Mouse (Mus musculus): ENCODE data around the gene Arrdc5.

The Arrdc5 gene

GRCm38 (mm10) chr17:56255863-56256238 lies 44.2 kb downstream of the Arrdc5 start:
- DNase-seq (ENCODE audit: low spot score in 2 of 2) = peak; percentile 97 to 98

GRCm38 (mm10) chr17:56255429-56255828 lies 44.7 kb downstream of the Arrdc5 start:
- no peak for DNase-seq (ENCODE audit: low spot score in 2 of 2)

- no peak for DNase-seq (ENCODE audit: low spot score in 2 of 2)
These were observed 45.4 kb downstream of the Arrdc5 start for GRCm38 (mm10) chr17:56254695-56255094.

GRCm38 (mm10) chr17:56251136-56251829 lies 48.8 kb downstream of the Arrdc5 start:
- peak; percentile 71 to 84 for DNase-seq (ENCODE audit: low spot score in 2 of 2)

- DNase-seq (ENCODE audit: low spot score in 2 of 2) = no peak
These were observed 54.5 kb downstream of the Arrdc5 start for GRCm38 (mm10) chr17:56245608-56246007.

All from natural killer cell, adult 2 months (primary cell).